Mouse (Mus musculus) hindbrain, embryonic 15.5 days (tissue): Measurements from ENCODE around the gene Susd2. TPM values are rescaled to one million over a fixed set of nuclear protein-coding genes. Genes with fewer than 3 reads are reported as not detected.

Experiments
- ATAC-seq: fragments of 200-750 bp; cut with Nextera tagmentation; 2 replicates; pipeline ENCODE4 v1.8.0; 2017; ENCODE audit warnings: low read depth, moderate number of reproducible peaks, moderate TSS enrichment; ENCODE audit not compliant: low FRiP score
- H3K27ac ChIP-seq: fragments of 300-500 bp; sonication (generic); replicated peaks from 2 replicates; pipeline ENCODE4 v1.5.1; 2015; ENCODE audit warnings: mild to moderate bottlenecking, inconsistent platforms
- H3K27me3 ChIP-seq: fragments of 300-500 bp; sonication (generic); 2 replicates; pipeline ENCODE4 v1.6.1; 2015; ENCODE audit warnings: control low read depth, inconsistent platforms
- H3K36me3 ChIP-seq: fragments of 300-500 bp; sonication (generic); 2 replicates; pipeline ENCODE4 v1.6.1; 2015; ENCODE audit warnings: control low read depth, inconsistent platforms
- H3K4me1 ChIP-seq: fragments of 300-500 bp; sonication (generic); replicated peaks from 2 replicates; pipeline ENCODE4 v1.6.1; 2015; ENCODE audit warnings: control low read depth, inconsistent platforms
- H3K4me2 ChIP-seq: fragments of 300-500 bp; sonication (generic); 2 replicates; pipeline ENCODE4 v1.6.1; 2015; ENCODE audit warnings: moderate library complexity, mild to moderate bottlenecking, inconsistent platforms
- H3K4me3 ChIP-seq: fragments of 300-500 bp; sonication (generic); 2 replicates; pipeline ENCODE4 v1.5.1; 2015; ENCODE audit warnings: mild to moderate bottlenecking, inconsistent platforms
- H3K9ac ChIP-seq: fragments of 300-500 bp; sonication (generic); 2 replicates; pipeline ENCODE4 v1.6.1; 2015; ENCODE audit warnings: inconsistent platforms
- H3K9me3 ChIP-seq: fragments of 300-500 bp; sonication (generic); 2 replicates; pipeline ENCODE4 v1.6.1; 2016; ENCODE audit warnings: control low read depth, inconsistent platforms
- WGBS: fragments of 180-500 bp; shearing (Covaris S2); methylation state at CpG from one replicate; pipeline ENCODE4 v1.1.7; 2015; 5-methylcytosine and 5-hydroxymethylcytosine counted together
- polyA plus RNA-seq: library from polyadenylated mRNA; unstranded; fragments of >200 nt; fragmentation: Nextera tagmentation; extraction: Ambion mirVana; gene quantifications from 2 replicates; pipeline ENCODE4 v1.2.1, GENCODE M21; 2015

Susd2 gene
- 7.9 and 8.1 TPM in 2 replicates for polyA plus RNA-seq

- H3K9me3 ChIP-seq, result no peaks in the 10 kb centered on the region
- H3K27ac ChIP-seq, result no peak within 1 kb of the TSS
- peaks cover 20% of the 10 kb centered on the region for H3K4me1 ChIP-seq
- no peaks in the 10 kb centered on the region for H3K27me3 ChIP-seq
- peak; percentile 52 for ATAC-seq
- H3K4me2 ChIP-seq, result peak within 1 kb of the TSS; percentile 34
- no peak within 1 kb of the TSS for H3K4me3 ChIP-seq
- H3K9ac ChIP-seq, result no peak within 1 kb of the TSS
- peaks cover 16% of the 10 kb centered on the region; the same call in 1 of the 2 replicates for H3K36me3 ChIP-seq
- WGBS, result under 1% methylated on average over 11 of the region's 11 CpGs
Measured at GRCm38 (mm10) chr10:75643741-75644343, at the start of gene Susd2. Gene Susd2 (minus strand): TSS chr10:75644008.

DNA sequence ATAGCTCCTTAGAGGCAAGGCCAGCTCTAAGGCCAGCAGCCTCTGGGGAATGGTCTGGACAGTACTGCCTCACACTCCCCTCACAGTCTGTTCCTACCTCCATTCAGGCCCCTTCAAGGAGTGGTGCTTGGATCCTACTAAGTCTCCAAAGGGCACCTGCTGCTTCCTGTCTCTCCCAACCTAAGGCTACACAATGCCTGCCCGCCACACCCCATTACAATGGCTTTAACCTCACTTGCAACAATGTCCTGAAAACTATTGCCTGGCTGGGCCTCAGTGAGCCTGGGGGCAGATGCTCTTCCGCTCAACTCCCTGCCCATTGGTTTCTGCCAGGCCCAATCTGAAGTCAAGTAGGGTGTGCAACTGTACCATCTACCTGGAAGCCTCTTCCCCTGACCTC is 44.8 kb upstream of the Susd2 start:
- Histone ChIP-seq H3K27me3 (no peaks in the 10 kb centered on the region), H3K4me3 (no peak overlapping the region), H3K9me3 (no peaks in the 10 kb centered on the region), H3K9ac (no peak overlapping the region), H3K4me2 (no peak overlapping the region), H3K36me3 (peaks cover 18% of the 10 kb centered on the region; the same call in 1 of the 2 replicates), H3K27ac (no peak overlapping the region), H3K4me1 (peaks cover 17% of the 10 kb centered on the region)
- WGBS, result 89% methylated on average over 2 of the region's 2 CpGs
- ATAC-seq, result no peak

- 0 out of 2 replicates have a peak, but pooled peaks cover 7% of the 10 kb centered on the region for H3K36me3 ChIP-seq
- peaks cover 23% of the 10 kb centered on the region for H3K4me1 ChIP-seq
- no peaks in the 10 kb centered on the region for H3K27me3 ChIP-seq
- no peak for ATAC-seq
- no peak overlapping the region for H3K9ac ChIP-seq
- WGBS, result 86% methylated on average over 4 of the region's 4 CpGs
- H3K4me2 ChIP-seq, result no peak overlapping the region
- no peaks in the 10 kb centered on the region for H3K9me3 ChIP-seq
- H3K27ac ChIP-seq, result no peak overlapping the region
- H3K4me3 ChIP-seq, result no peak overlapping the region
Measured at GRCm38 (mm10) chr10:75686724-75687123, 42.9 kb upstream of the Susd2 start.

GRCm38 (mm10) chr10:75684035-75685004 is 40.5 kb upstream of the Susd2 start:
- no peaks in the 10 kb centered on the region for H3K27me3 ChIP-seq
- peak; percentile 93 for ATAC-seq
- no peak overlapping the region for H3K9ac ChIP-seq
- H3K9me3 ChIP-seq, result no peaks in the 10 kb centered on the region
- 42% methylated on average over 12 of the region's 12 CpGs for WGBS
- H3K36me3 ChIP-seq, result 0 out of 2 replicates have a peak, but pooled peaks cover 7% of the 10 kb centered on the region
- H3K4me3 ChIP-seq, result no peak overlapping the region
- H3K4me1 ChIP-seq, result peaks cover 23% of the 10 kb centered on the region
- peak overlapping the region; percentile 16 for H3K4me2 ChIP-seq
- peak overlapping the region; percentile 78 for H3K27ac ChIP-seq

DNA sequence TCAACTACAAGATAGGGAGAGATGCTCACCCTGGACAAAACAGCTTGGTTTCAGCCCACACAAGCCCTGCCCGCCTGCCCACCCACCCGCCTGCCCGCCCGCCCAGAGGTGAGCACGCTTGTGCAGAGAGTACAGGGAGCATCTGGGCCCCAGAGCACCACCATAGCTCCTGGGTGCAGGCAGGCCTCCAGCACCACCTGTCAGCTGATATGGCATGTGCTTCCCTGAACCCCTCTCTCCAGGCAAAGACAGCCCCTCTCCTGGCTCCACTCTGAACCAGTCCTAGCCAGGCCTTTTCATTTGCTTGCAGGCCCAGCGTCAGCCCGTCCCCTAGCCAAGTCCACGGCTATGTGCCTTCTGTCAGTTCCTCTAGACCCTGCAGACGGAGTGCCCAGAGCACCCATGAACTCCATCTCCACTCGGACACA is 36.8 kb upstream of the Susd2 start:
- WGBS, result 92% methylated on average over 10 of the region's 10 CpGs
- ATAC-seq, result no peak
- H3K27me3 ChIP-seq, result no peaks in the 10 kb centered on the region
- H3K4me1 ChIP-seq, result peaks cover 29% of the 10 kb centered on the region
- H3K9ac ChIP-seq, result no peak overlapping the region
- 0 out of 2 replicates have a peak, but pooled peaks cover 7% of the 10 kb centered on the region for H3K36me3 ChIP-seq
- H3K4me3 ChIP-seq, result no peak overlapping the region
- H3K9me3 ChIP-seq, result no peaks in the 10 kb centered on the region
- no peak overlapping the region for H3K4me2 ChIP-seq
- H3K27ac ChIP-seq, result no peak overlapping the region

DNA sequence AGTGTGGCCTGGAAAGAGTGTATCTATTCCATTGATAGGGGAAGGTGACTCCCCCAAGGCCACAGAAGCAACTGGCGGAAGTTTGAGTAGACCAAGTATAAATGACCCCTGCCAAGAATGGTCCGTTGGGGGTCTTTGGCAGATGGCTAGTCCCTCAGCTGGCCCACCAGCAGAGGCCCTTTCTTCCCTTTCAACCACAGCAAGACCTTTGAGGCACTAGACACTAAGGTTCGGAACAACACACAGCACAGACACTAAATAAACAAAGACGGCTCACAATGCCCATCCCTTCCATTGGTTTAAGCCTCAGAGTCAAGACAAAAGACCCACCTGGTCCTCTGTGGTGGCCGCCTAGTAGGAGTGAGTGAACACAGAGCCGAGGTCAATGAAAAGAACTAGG is 35.4 kb upstream of the Susd2 start:
- H3K27me3 ChIP-seq, result no peaks in the 10 kb centered on the region
- WGBS, result 82% methylated on average over 6 of the region's 6 CpGs
- H3K36me3 ChIP-seq, result 0 out of 2 replicates have a peak, but pooled peaks cover 7% of the 10 kb centered on the region
- H3K9ac ChIP-seq, result no peak overlapping the region
- no peak overlapping the region for H3K4me2 ChIP-seq
- ATAC-seq, result no peak
- H3K4me3 ChIP-seq, result no peak overlapping the region
- H3K27ac ChIP-seq, result no peak overlapping the region
- no peaks in the 10 kb centered on the region for H3K9me3 ChIP-seq
- H3K4me1 ChIP-seq, result peaks cover 18% of the 10 kb centered on the region

DNA sequence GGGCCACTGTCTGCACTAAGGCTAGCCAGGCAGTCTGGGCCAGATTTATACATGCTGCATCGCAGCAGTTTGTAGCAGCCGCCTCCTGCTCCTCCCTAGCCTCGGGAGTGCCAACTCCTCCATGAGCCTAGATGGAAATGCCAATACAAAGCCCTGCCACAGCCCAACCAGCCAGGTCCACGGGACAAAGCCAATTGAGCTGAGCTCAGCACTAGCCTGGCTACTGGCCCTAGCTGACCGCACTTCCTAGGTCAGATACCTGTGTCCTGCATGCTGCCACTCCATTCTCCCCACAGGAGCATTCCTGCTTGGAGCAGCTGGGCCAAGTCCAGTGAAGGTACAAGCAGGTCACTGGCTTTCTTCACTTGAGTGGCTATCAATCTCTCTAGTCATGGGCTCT is 34.2 kb upstream of the Susd2 start:
- Histone ChIP-seq H3K9me3 (no peaks in the 10 kb centered on the region), H3K27me3 (no peaks in the 10 kb centered on the region), H3K4me1 (0 out of 2 replicates have a peak, but pooled peaks cover 6% of the 10 kb centered on the region), H3K9ac (no peak overlapping the region), H3K27ac (no peak overlapping the region), H3K36me3 (0 out of 2 replicates have a peak, but pooled peaks cover 4% of the 10 kb centered on the region), H3K4me2 (no peak overlapping the region), H3K4me3 (no peak overlapping the region)
- 82% methylated on average over 5 of the region's 5 CpGs for WGBS
- no peak for ATAC-seq

DNA sequence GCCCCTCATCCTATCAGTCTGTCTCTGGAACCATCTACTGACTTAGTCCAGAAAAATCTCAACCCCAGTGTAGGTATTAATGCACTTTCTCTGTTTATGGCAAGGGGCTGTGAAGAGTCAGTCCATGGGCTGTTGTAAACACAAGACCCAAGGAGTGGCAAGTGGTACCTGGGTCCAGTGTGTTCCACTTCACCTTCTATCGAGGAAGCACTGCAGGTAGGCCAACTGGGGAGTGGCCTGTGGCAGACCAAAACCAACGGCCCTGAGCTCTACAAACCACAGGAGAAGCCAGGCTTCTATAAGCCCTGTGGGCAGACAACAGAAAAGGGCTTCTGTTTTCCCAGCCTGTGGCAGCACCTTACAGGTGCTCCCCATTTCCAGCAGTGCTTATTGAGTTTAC is 33.8 kb upstream of the Susd2 start:
- Histone ChIP-seq H3K9ac (no peak overlapping the region), H3K4me1 (0 out of 2 replicates have a peak, but pooled peaks cover 6% of the 10 kb centered on the region), H3K4me2 (no peak overlapping the region), H3K27me3 (no peaks in the 10 kb centered on the region), H3K36me3 (0 out of 2 replicates have a peak, but pooled peaks cover 4% of the 10 kb centered on the region), H3K4me3 (no peak overlapping the region), H3K9me3 (no peaks in the 10 kb centered on the region), H3K27ac (0 out of 2 replicates have a peak overlapping the region, but pooled peaks have one; percentile 10)
- WGBS, result 86% methylated on average over 2 of the region's 2 CpGs
- ATAC-seq, result no peak

GRCm38 (mm10) chr10:75676819-75677565 is 33.2 kb upstream of the Susd2 start:
- peaks cover 8% of the 10 kb centered on the region; the same call in 1 of the 2 replicates for H3K36me3 ChIP-seq
- WGBS, result 78% methylated on average over 7 of the region's 7 CpGs
- H3K4me2 ChIP-seq, result no peak overlapping the region

GRCm38 (mm10) chr10:75676286-75676685 is 32.5 kb upstream of the Susd2 start:
- Histone ChIP-seq H3K27me3 (no peaks in the 10 kb centered on the region), H3K4me3 (no peak overlapping the region), H3K36me3 (peaks cover 10% of the 10 kb centered on the region; the same call in 1 of the 2 replicates), H3K4me2 (no peak overlapping the region), H3K9ac (no peak overlapping the region), H3K4me1 (0 out of 2 replicates have a peak, but pooled peaks cover 6% of the 10 kb centered on the region), H3K27ac (no peak overlapping the region), H3K9me3 (no peaks in the 10 kb centered on the region)
- ATAC-seq, result no peak
- WGBS, result 77% methylated on average over 2 of the region's 2 CpGs

More at GRCm38 (mm10) chr10:75676819-75677565, 33.2 kb upstream of the Susd2 start:
- 0 out of 2 replicates have a peak, but pooled peaks cover 6% of the 10 kb centered on the region for H3K4me1 ChIP-seq
- 0 out of 2 replicates have a peak overlapping the region, but pooled peaks have one; percentile 10 for H3K27ac ChIP-seq
- no peak overlapping the region for H3K4me3 ChIP-seq
- no peaks in the 10 kb centered on the region for H3K9me3 ChIP-seq
- no peaks in the 10 kb centered on the region for H3K27me3 ChIP-seq
- no peak overlapping the region for H3K9ac ChIP-seq
- ATAC-seq, result no peak

DNA sequence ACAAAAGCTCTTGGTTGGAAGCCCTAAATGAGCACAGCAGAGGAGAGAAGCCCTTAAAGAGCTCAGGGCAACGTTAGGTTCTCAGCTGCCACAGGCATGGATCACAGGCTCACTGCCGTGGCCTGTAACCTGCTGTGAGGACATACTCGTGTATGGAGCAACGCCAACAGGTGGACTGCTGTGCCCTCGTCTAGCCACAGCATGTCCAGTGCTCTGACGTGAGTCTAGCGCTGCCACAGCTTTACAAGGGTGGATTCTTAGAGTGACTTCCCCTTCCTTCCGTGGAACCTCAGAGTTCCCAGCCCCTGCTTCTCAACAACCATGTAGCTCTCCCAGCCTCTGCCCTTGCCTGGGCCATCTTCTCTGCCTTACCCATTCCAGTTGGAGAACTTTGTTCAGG is 31.8 kb upstream of the Susd2 start:
- ATAC-seq, result no peak
- 84% methylated on average over 8 of the region's 8 CpGs for WGBS
- no peaks in the 10 kb centered on the region for H3K27me3 ChIP-seq
- H3K4me1 ChIP-seq, result 0 out of 2 replicates have a peak, but pooled peaks cover 6% of the 10 kb centered on the region
- no peak overlapping the region for H3K4me2 ChIP-seq
- no peak overlapping the region for H3K4me3 ChIP-seq
- no peak overlapping the region for H3K9ac ChIP-seq
- H3K27ac ChIP-seq, result no peak overlapping the region
- peaks cover 10% of the 10 kb centered on the region; the same call in 1 of the 2 replicates for H3K36me3 ChIP-seq
- no peaks in the 10 kb centered on the region for H3K9me3 ChIP-seq
